Mouse (Mus musculus): ENCODE measurements at regions not wholly inside any gene's neighbourhood (a gene's known extent, or its start where the extent isn't known, plus 50 kb on each side); places are given as distances from the start of the nearest gene placed in this dataset.

- 78% methylated on average over 8 of the region's 8 CpGs for WGBS (ENCODE audit: insufficient replicate concordance)
- no peaks in the 10 kb centered on the region for H3K4me1 ChIP-seq (replicated peaks)
- DNase-seq (no peak), ATAC-seq (ENCODE audit: low read depth) (no peak)
- H3K4me2 ChIP-seq, result no peak overlapping the region
- no peak overlapping the region for H3K4me3 ChIP-seq (replicated peaks)
- H3K36me3 ChIP-seq, result no peaks in the 10 kb centered on the region
- H3K9me3 ChIP-seq (replicated peaks), result no peaks in the 10 kb centered on the region
- no peak overlapping the region for H3K9ac ChIP-seq
- no peak overlapping the region for H3K27ac ChIP-seq
- H3K27me3 ChIP-seq, result no peaks in the 10 kb centered on the region
Observed at GRCm38 (mm10) chr14:86246770-86247169, 894.3 kb downstream of the Diaph3 start.

DNA sequence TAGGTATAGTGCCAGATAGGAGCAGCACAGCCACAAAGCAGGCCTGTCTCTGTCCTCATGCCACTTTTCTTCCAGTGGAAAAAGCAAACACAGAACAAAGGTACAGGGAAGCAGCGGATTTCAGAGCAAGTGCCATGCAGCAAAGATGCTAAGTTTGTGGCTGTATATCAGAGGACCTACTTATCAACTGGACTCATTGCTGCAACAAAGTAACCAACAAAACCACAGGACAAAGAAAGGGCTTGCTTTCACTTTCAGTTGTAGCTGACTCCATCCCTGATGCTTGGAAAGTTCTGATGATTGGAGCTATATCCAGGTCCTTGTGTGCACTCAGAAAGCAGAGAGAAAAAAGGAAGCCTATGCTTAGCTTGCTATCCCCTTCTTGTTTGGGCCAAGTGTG is 897.4 kb downstream of the Diaph3 start:
- 61% methylated on average over 1 of the region's 1 CpGs for WGBS (ENCODE audit: insufficient replicate concordance)
- H3K36me3 ChIP-seq, result no peaks in the 10 kb centered on the region
- H3K9ac ChIP-seq, result no peak overlapping the region
- no peak overlapping the region for H3K27ac ChIP-seq
- no peaks in the 10 kb centered on the region for H3K27me3 ChIP-seq
- DNase-seq (no peak), ATAC-seq (ENCODE audit: low read depth) (no peak)
- H3K4me2 ChIP-seq, result no peak overlapping the region
- no peaks in the 10 kb centered on the region for H3K9me3 ChIP-seq (replicated peaks)
- no peaks in the 10 kb centered on the region for H3K4me1 ChIP-seq (replicated peaks)
- no peak overlapping the region for H3K4me3 ChIP-seq (replicated peaks)

- Histone ChIP-seq H3K27me3 (no peaks in the 10 kb centered on the region), H3K36me3 (no peaks in the 10 kb centered on the region), H3K4me3 (replicated peaks) (no peak overlapping the region), H3K27ac (no peak overlapping the region), H3K9ac (no peak overlapping the region), H3K4me2 (no peak overlapping the region), H3K4me1 (replicated peaks) (no peaks in the 10 kb centered on the region), H3K9me3 (replicated peaks) (no peaks in the 10 kb centered on the region)
- no peak for ATAC-seq (ENCODE audit: low read depth)
- DNase-seq, result no peak
- 59% methylated on average over 1 of the region's 1 CpGs for WGBS (ENCODE audit: insufficient replicate concordance)
Observed at GRCm38 (mm10) chr14:86242836-86243235, 898.2 kb downstream of the Diaph3 start.

DNA sequence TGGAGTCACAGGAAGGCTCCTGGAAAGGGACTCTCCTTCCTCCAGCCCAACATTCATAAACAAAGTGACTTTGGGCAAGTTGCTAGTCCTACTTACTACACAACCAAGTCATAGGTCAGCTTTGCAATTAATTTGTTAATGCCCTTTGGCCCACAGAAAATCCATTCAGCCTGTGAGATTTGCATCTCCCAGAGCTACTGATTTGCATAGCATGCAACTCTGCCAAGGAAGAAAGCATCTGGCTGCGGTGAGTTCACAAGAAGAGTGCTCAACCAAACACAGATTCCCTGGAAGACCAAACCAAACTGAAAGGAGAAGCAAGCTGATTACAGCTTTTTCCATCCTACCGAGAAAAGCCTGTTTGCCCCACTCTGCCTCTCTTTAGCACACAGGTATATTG is 901.9 kb downstream of the Diaph3 start:
- H3K27me3 ChIP-seq, result no peaks in the 10 kb centered on the region
- DNase-seq, result no peak
- WGBS (ENCODE audit: insufficient replicate concordance), result 37% methylated on average over 2 of the region's 2 CpGs
- H3K9ac ChIP-seq, result no peak overlapping the region
- H3K4me1 ChIP-seq (replicated peaks), result no peaks in the 10 kb centered on the region
- H3K27ac ChIP-seq, result no peak overlapping the region
- no peak overlapping the region for H3K4me3 ChIP-seq (replicated peaks)
- no peaks in the 10 kb centered on the region for H3K36me3 ChIP-seq
- no peaks in the 10 kb centered on the region for H3K9me3 ChIP-seq (replicated peaks)
- H3K4me2 ChIP-seq, result no peak overlapping the region
- no peak for ATAC-seq (ENCODE audit: low read depth)

- Histone ChIP-seq H3K4me1 (replicated peaks) (no peaks in the 10 kb centered on the region), H3K27me3 (no peaks in the 10 kb centered on the region), H3K27ac (no peak overlapping the region), H3K36me3 (no peaks in the 10 kb centered on the region), H3K9ac (no peak overlapping the region), H3K9me3 (replicated peaks) (no peaks in the 10 kb centered on the region), H3K4me2 (no peak overlapping the region), H3K4me3 (replicated peaks) (no peak overlapping the region)
- no peak for DNase-seq
- ATAC-seq (ENCODE audit: low read depth), result no peak
- whole genome bisulfite sequencing (ENCODE audit: insufficient replicate concordance), result 25% methylated on average over 1 of the region's 1 CpGs
Observed at GRCm38 (mm10) chr14:86233305-86233704, 907.7 kb downstream of the Diaph3 start.

- Histone ChIP-seq H3K4me3 (replicated peaks) (no peak overlapping the region), H3K27ac (no peak overlapping the region), H3K9ac (no peak overlapping the region), H3K9me3 (replicated peaks) (no peaks in the 10 kb centered on the region), H3K36me3 (no peaks in the 10 kb centered on the region), H3K27me3 (no peaks in the 10 kb centered on the region), H3K4me2 (no peak overlapping the region), H3K4me1 (replicated peaks) (no peaks in the 10 kb centered on the region)
- ATAC-seq (ENCODE audit: low read depth) (no peak), DNase-seq (no peak)
- 32% methylated on average over 1 of the region's 1 CpGs for WGBS (ENCODE audit: insufficient replicate concordance)
Observed at GRCm38 (mm10) chr14:86230609-86231008, 910.4 kb downstream of the Diaph3 start.

GRCm38 (mm10) chr14:86229755-86230154 is 911.3 kb downstream of the Diaph3 start:
- Histone ChIP-seq H3K9me3 (replicated peaks) (no peaks in the 10 kb centered on the region), H3K27me3 (no peaks in the 10 kb centered on the region), H3K4me2 (no peak overlapping the region), H3K27ac (no peak overlapping the region), H3K9ac (no peak overlapping the region), H3K36me3 (no peaks in the 10 kb centered on the region), H3K4me3 (replicated peaks) (no peak overlapping the region), H3K4me1 (replicated peaks) (no peaks in the 10 kb centered on the region)
- ATAC-seq (ENCODE audit: low read depth) (no peak), DNase-seq (no peak)
- whole genome bisulfite sequencing (ENCODE audit: insufficient replicate concordance), result 54% methylated on average over 2 of the region's 2 CpGs

DNA sequence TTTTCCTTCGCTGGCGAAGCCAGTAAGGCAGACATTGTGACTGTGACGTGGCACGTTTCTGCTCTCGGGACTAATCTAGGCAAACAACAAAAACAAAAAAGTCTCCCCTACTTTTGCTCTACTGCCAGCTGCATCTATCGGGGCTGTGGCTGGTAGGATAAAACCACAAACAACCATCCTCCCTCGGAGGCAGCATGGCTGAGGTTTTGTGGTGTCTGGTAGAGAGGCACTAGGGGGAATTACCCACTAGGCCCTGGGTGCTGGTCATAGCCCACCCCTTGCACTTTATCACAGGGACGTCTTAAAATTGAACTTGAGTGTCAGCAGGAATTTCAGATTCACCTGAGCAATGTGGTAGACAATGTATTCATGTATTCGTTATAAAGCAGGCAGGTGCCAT is 925.3 kb downstream of the Diaph3 start:
- H3K27me3 ChIP-seq, result no peaks in the 10 kb centered on the region
- no peaks in the 10 kb centered on the region for H3K4me1 ChIP-seq (replicated peaks)
- H3K27ac ChIP-seq, result no peak overlapping the region
- no peak overlapping the region for H3K4me2 ChIP-seq
- H3K9me3 ChIP-seq (replicated peaks), result no peaks in the 10 kb centered on the region
- H3K9ac ChIP-seq, result no peak overlapping the region
- no peak for ATAC-seq (ENCODE audit: low read depth)
- H3K4me3 ChIP-seq (replicated peaks), result no peak overlapping the region
- DNase-seq, result no peak
- no peaks in the 10 kb centered on the region for H3K36me3 ChIP-seq
- WGBS (ENCODE audit: insufficient replicate concordance), result 50% methylated on average over 9 of the region's 9 CpGs

DNA sequence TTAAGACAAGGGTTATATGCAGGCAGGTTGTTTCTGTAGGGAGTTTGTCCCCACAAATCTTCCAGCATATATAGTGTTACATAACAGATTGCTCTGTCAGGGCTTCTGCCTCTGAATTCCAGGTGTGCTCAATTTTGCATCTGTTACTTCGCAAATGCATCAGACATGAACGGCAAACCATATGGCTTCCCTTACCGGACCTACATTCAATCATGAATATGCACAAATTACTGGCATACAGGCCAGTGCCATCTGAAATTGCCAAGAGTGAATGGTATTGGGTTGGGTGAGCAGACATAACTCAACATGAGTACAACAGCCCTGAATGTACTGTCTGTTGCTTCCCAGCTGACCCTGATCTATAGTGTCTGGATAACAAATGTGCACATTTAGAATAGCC is 929.4 kb downstream of the Diaph3 start:
- H3K36me3 ChIP-seq, result no peaks in the 10 kb centered on the region
- 75% methylated on average over 3 of the region's 3 CpGs for WGBS (ENCODE audit: insufficient replicate concordance)
- no peak overlapping the region for H3K4me2 ChIP-seq
- H3K9ac ChIP-seq, result no peak overlapping the region
- DNase-seq, result no peak
- no peaks in the 10 kb centered on the region for H3K4me1 ChIP-seq (replicated peaks)
- no peak overlapping the region for H3K27ac ChIP-seq
- no peak for ATAC-seq (ENCODE audit: low read depth)
- H3K27me3 ChIP-seq, result no peaks in the 10 kb centered on the region
- H3K4me3 ChIP-seq (replicated peaks), result no peak overlapping the region
- no peaks in the 10 kb centered on the region for H3K9me3 ChIP-seq (replicated peaks)

GRCm38 (mm10) chr14:86204582-86204981 is 936.5 kb downstream of the Diaph3 start:
- Histone ChIP-seq H3K36me3 (no peaks in the 10 kb centered on the region), H3K4me3 (replicated peaks) (no peak overlapping the region), H3K27me3 (no peaks in the 10 kb centered on the region), H3K27ac (no peak overlapping the region), H3K9ac (no peak overlapping the region), H3K4me1 (replicated peaks) (no peaks in the 10 kb centered on the region), H3K9me3 (replicated peaks) (no peaks in the 10 kb centered on the region), H3K4me2 (no peak overlapping the region)
- 66% methylated on average over 7 of the region's 7 CpGs for WGBS (ENCODE audit: insufficient replicate concordance)
- DNase-seq (no peak), ATAC-seq (ENCODE audit: low read depth) (no peak)

DNA sequence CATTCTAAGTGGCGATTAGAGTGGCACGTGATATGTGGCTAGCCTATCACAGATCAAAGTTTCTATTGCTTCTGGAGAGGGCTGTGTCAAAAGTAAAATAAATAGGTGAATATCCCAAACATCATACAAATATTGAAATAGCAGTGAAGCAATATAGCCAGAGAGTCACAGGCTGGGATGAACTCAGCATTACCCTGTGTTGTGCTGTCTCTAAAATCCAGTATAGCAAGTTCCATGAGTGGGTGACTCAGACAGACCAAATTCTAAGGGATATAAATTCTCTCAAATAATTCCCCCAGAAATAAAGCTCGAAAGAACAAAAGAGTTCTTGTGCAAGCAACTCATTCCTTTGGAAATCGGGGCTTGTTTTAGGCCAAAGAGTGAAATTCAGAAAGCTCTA is 943.2 kb downstream of the Diaph3 start:
- Histone ChIP-seq H3K4me2 (no peak overlapping the region), H3K4me1 (replicated peaks) (no peaks in the 10 kb centered on the region), H3K27ac (no peak overlapping the region), H3K36me3 (no peaks in the 10 kb centered on the region), H3K4me3 (replicated peaks) (no peak overlapping the region), H3K9ac (no peak overlapping the region), H3K9me3 (replicated peaks) (no peaks in the 10 kb centered on the region), H3K27me3 (no peaks in the 10 kb centered on the region)
- ATAC-seq (ENCODE audit: low read depth) (no peak), DNase-seq (no peak)
- 63% methylated on average over 4 of the region's 4 CpGs for WGBS (ENCODE audit: insufficient replicate concordance)

GRCm38 (mm10) chr14:86184663-86185381 is 956.2 kb downstream of the Diaph3 start:
- H3K9ac ChIP-seq, result no peak overlapping the region
- ATAC-seq (ENCODE audit: low read depth), result no peak
- 40% methylated on average over 4 of the region's 4 CpGs for WGBS (ENCODE audit: insufficient replicate concordance)
- no peaks in the 10 kb centered on the region for H3K9me3 ChIP-seq (replicated peaks)
- H3K27ac ChIP-seq, result no peak overlapping the region
- no peaks in the 10 kb centered on the region for H3K36me3 ChIP-seq
- DNase-seq, result no peak
- H3K4me1 ChIP-seq (replicated peaks), result no peaks in the 10 kb centered on the region
- no peaks in the 10 kb centered on the region for H3K27me3 ChIP-seq
- H3K4me3 ChIP-seq (replicated peaks), result no peak overlapping the region
- H3K4me2 ChIP-seq, result no peak overlapping the region
